Mouse (Mus musculus): Measurements from ENCODE around the gene Txnrd1. TPM values are rescaled to one million over a fixed set of nuclear protein-coding genes. Genes with fewer than 3 reads are reported as not detected.

Txnrd1 gene
- 68.5 to 96.1 TPM (median 73.4 TPM) in 3 replicates for total RNA-seq (2017)

DNA sequence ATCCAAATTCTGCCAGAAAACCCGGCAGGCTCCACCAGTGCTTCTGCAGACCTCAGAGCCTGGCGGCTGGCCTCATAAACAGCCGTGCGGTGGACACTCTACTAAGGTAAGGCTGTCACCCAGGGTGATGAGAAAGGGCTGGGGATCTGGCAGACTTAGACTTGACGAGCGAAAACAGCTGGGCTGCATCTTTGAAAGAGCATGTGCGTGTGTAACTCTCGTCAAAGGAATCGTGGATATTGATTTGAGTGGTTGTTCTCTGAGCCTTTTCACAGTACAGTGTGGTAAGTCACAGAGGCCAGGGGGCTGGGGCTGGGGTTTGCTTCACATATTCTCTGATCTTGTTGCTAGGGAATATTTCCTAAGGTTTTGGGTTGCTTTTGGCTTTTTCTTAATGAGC, at the start of gene Txnrd1:
Txnrd1 (plus strand) TSS at position 26 of the 400 bp plus-strand sequence.
- no peak for ATAC-seq (replicated peaks; ENCODE audit: insufficient number of reproducible peaks, low FRiP score, low TSS enrichment, poor library complexity, severe bottlenecking)

DNA sequence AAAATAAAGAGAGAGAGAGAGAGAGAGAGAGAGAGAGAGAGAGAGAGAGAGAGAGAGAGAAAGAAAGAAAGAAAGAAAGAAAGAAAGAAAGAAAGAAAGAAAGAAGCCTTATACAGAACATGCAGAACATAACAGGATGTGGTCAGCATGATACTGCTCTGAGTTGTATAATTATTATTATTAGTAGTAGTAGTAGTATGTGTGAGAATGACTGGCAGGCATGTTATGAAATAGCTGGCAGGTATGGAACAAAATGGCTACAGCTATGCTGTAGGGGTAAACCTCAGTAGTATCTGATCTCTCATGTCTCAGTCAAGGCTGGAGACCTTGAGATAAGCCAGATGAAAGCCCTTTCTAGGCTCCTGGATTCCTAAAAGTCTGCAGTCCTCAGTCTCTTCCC, 44.6 kb upstream of the Txnrd1 start:
- no peak for ATAC-seq (replicated peaks; ENCODE audit: insufficient number of reproducible peaks, low FRiP score, low TSS enrichment, poor library complexity, severe bottlenecking)

DNA sequence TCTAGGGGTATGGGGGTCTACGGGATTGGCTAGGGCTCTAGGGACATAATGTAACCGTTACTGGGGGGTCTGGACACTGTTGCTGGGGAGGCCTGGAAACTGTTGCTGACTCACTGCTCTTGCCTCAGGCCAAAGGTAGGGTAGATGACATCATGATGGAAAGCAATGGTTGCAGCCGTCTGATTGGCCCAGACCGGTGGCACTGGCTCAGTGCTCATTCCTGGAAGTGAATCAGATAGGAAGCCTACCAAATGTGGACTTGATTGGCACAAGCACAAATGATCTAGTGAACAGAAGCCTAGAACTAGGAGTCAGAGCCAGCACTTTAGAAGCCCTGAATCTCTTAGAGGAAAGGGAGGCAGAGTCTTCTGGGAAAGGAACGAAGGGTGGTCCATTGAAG, 43.2 kb upstream of the Txnrd1 start:
- ATAC-seq (replicated peaks; ENCODE audit: insufficient number of reproducible peaks, low FRiP score, low TSS enrichment, poor library complexity, severe bottlenecking) = no peak

DNA sequence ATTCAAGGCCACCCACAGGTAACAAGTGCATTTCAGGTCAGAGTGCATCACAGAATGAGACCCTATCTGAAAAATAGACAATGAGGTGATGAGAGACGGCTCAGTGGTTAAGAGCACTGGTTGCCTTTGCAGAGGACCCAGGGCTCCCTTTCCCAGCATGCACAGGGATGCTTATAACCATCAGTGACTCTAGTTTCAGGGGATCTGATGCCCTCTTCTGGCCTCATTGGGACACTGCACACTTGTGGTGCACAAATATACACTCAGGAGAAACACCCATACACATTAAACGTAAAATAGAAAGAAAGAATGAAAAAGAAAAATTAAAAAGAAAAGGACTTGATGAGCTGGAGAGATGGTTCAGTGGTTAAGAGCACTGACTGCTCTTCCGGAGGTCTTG, 42.0 kb upstream of the Txnrd1 start:
- ATAC-seq (replicated peaks; ENCODE audit: insufficient number of reproducible peaks, low FRiP score, low TSS enrichment, poor library complexity, severe bottlenecking) = no peak

DNA sequence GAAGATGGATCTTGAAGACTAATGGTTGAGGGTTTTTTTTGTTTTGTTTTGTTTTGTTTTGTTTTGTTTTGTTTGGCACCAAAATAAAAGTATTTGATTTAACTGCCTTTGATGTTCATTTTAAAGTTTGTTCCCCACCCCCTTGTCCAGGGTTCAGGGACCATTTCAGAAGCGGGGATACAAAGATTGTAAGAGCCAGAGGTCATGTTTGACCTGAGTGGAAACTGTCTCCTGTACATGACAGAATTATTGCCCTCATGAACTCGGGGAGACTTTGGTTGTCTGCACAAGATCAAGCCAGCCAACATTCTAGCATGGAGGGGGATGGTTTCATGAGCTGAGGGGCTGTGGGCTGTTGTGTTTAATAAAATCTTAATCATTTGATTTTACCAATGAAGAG, 41.4 kb upstream of the Txnrd1 start:
- ATAC-seq (replicated peaks; ENCODE audit: insufficient number of reproducible peaks, low FRiP score, low TSS enrichment, poor library complexity, severe bottlenecking) = no peak

DNA sequence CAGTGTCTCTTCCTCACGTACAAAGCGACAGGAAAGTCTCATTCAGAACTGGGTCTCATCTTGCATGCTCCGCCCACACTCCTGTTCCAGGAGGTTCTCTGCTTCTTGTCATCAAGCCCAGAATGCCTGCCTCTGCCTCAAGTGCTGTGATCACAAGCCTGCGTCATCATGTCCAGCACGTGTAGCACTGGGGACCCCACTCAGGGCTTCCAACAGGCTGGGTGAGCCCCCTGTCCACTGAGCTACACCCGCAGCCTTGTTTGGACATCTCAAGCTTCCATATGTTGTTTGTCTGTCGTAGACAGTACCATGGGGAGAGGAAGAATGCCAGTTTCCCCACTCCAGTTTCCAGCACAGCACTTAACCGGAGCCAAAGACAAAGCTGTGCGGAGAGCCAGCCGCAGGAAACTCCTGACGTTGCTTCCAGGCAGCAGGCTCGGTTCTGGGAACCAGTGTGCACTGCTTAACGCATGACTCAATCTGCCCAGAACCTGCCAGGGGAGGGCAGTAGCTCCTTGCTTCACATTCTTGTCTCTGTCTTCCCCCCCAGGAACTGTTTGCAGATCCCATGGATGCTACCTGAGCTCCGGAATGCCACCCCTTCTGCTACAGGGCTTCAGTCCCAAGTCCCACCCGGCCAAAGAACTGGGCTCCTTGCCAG, 38.5 kb upstream of the Txnrd1 start:
- ATAC-seq (replicated peaks; ENCODE audit: insufficient number of reproducible peaks, low FRiP score, low TSS enrichment, poor library complexity, severe bottlenecking) = no peak; the same call in 1 of the 2 replicates

DNA sequence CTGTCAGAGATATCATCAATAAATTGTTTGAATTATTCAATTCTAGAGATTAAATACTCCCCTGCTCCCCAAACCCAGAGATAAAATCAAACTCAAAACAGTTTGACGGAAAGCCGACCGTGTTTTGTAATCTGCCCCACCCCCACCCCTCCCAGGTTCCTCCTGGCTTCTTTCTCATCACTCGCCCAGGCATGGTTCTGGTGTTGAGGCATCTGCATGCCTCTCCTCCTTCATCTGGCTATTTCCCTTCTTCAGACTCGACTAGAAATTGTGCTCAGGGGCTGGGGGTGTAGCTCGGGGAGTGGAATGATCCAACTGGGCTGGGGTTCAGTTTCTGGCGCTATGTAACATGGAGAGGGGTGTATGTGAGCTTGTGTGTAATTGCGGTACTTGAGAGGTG, 38.0 kb upstream of the Txnrd1 start:
- ATAC-seq (replicated peaks; ENCODE audit: insufficient number of reproducible peaks, low FRiP score, low TSS enrichment, poor library complexity, severe bottlenecking) = no peak

DNA sequence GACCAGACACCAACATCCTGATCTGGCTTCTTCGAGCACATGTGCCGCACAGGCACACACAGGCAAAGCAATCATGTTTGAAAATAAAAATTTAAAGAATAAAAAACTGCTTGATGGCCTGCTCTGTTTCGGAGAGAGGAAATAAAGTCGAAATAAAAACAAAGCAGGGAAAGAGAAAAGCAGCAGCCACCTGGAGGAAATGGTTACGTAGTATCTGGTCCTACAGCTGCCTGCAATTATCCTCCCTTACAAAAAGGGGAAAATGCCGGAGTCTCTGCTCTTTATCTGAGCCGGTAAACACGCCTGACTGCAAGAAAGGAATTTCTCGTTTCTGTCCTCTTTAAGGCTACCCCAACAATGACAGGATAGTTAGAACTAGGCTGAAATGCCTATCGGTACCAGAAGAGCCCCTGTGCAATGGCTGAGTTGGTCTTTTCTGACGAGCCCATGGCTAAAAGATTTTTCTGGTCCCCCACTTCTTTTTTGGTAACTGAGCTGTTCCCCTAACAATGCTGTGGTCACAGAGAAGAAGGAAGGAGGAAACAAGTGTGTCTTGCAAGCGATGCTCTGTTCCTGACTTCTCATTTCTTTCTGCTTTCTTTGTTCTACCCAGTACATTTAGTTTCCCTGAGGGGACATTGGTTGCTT, 37.2 kb upstream of the Txnrd1 start:
- ATAC-seq (replicated peaks; ENCODE audit: insufficient number of reproducible peaks, low FRiP score, low TSS enrichment, poor library complexity, severe bottlenecking) = no peak

DNA sequence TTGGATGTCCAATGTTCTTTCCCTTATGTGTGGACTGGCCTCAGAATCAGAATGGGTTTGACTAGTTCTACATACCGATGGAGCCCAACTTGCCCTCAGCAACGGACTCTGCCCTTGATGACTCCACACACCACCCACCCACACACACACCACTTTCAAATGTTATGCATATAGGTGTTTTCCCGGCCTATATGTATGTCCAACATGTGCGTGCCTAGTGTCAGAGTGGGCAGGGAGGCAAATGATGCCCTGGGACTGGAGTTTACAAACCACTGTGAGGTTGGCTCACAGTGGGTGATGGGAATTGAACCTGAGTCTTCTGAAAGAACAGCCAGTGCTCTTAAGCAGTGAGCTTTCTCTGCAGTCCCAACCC, 36.6 kb upstream of the Txnrd1 start:
- ATAC-seq (replicated peaks; ENCODE audit: insufficient number of reproducible peaks, low FRiP score, low TSS enrichment, poor library complexity, severe bottlenecking) = no peak

DNA sequence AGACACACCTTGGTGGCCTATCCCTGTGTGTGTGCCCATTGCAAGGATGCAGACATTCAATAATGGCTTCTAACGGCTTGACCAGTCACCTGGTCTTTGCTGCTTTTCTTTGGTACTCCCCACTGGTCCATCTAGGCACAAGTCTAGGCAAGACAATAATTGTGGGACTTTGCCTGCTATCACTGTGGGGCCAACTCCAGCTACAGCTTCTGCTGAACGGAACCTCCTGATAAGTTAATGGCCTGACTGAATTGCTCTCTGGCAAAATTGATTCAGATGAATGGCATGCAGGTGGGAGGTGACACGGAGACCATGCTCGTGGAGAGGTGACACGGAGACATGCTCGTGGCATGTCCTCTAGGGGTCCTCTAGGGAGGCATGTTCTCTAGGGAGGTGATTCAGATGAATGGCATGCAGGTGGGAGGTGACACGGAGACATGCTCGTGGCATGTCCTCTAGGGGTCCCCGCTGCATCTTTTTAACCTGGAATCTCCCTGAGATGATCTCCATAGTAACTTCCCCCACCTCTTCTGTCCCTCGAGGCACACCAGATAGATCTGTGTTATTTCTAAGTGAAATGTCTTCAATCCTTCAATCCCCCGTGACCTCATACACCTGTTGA, 35.3 kb upstream of the Txnrd1 start:
- no peak for ATAC-seq (replicated peaks; ENCODE audit: insufficient number of reproducible peaks, low FRiP score, low TSS enrichment, poor library complexity, severe bottlenecking)

DNA sequence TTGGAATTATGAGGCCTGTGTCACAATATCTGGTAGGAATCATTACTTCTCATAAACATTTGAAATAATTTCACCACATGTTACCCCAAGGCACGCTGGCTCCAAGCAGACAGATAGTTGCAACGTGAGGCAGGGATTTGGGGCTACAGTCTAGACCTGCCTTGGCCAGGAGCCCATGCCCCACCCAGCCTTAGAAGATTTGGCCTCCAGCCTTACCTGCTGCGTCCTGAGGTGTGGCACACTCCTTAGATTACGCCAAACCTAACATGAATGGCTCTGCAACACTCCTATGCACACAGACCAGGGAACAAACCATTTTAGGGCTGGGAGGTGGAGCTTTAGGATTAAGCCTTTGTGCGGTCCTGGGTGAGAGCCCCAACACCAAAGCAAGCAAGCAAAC, 33.7 kb upstream of the Txnrd1 start:
- no peak for ATAC-seq (replicated peaks; ENCODE audit: insufficient number of reproducible peaks, low FRiP score, low TSS enrichment, poor library complexity, severe bottlenecking)

DNA sequence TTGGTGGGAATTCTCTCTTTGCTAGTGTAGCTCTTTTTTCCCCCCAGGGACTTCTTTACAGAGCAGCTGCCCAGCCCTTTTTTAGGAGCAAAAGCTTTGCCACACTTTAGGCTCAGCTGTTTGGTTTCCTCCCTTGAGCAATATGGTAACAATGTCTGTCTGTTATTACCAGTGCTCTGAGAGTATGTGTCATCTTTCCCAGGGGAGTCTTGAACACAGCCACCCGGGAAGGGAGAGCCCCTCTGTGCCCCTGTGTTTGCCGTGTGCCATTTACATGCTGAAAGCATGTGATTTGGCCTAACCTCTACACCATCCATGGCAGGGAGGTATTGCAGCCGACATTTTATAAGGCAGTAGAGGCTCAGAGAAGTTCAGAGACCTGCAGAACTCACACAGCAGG, 29.4 kb upstream of the Txnrd1 start:
- ATAC-seq (replicated peaks; ENCODE audit: insufficient number of reproducible peaks, low FRiP score, low TSS enrichment, poor library complexity, severe bottlenecking) = no peak

DNA sequence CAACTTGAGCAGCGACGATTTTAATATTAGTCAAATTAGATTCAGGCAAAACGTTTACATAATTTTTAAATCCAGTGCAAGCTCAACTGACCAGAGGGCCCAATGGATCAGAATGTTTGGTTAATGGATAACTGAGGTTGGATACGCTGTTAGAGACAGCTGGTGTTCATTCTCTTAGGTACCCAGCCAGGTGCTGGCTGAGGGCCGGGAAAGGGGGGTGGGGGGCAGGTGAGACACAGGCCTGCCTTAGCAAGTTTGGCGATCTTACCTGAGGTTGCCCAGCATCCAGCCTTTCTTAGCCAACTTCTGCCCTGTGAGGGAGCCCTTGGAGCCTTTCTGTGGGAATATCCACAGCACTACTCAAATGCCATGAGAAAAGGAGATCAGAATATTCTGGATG, 28.6 kb upstream of the Txnrd1 start:
- ATAC-seq (replicated peaks; ENCODE audit: insufficient number of reproducible peaks, low FRiP score, low TSS enrichment, poor library complexity, severe bottlenecking) = no peak

DNA sequence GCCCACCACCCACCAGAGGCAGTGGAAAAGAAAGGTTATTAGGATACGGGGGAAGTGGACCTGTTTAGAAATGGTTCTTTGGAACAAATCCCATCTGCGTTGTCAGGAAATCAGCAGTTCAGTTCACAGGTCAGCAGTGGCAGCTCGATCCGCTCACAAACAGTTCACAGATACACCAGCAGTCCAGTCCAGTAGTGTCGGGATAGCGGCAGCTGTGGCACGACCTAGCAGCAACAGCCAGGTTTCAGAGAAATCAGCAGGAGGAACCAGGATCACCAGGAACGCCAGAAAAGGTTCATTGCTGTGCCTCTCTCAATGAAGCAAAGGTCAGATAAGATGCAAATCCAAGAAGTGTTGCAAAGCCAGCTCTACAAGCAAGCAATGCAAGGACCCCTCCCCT, 27.3 kb upstream of the Txnrd1 start:
- ATAC-seq (replicated peaks; ENCODE audit: insufficient number of reproducible peaks, low FRiP score, low TSS enrichment, poor library complexity, severe bottlenecking) = no peak

DNA sequence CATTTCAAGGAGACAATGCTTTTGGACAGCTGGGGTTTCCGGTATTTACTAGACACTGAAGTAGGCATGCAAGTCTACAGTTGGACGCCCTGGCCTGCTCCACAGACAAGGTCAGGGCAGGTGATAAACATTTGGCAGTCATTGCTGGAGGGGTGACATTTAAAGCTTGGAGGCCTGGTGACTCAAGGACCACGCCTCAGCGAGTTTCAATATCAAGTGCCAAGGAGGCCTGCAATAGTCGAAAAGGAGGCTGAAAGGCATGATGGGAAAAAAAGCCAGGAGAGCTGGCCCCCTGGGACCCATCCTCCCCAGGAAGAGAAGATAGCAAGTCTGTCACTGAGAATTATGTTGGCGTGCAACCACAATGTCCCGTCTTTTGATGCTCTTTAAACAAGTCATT, 26.5 kb upstream of the Txnrd1 start:
- ATAC-seq (replicated peaks; ENCODE audit: insufficient number of reproducible peaks, low FRiP score, low TSS enrichment, poor library complexity, severe bottlenecking) = no peak

DNA sequence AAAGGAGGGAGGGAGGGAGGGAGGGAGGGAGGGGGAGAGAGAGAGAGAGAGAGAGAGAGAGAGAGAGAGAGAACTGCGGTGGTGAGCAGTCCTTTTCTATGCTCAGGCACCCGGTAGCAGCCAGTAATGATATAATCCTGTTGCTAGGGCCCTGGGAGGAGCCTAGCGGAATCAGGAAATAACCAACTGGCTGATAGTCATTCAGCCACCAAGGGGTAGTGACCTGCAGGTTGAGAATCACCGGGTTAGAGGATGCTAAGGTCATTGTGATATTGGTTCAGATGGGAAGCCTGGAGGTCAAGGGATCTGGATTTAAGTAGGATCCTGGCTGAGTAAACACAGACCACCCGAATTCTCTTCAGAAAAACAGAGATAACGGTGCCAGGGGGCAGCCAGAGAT, 25.6 kb upstream of the Txnrd1 start:
- ATAC-seq (replicated peaks; ENCODE audit: insufficient number of reproducible peaks, low FRiP score, low TSS enrichment, poor library complexity, severe bottlenecking) = no peak

DNA sequence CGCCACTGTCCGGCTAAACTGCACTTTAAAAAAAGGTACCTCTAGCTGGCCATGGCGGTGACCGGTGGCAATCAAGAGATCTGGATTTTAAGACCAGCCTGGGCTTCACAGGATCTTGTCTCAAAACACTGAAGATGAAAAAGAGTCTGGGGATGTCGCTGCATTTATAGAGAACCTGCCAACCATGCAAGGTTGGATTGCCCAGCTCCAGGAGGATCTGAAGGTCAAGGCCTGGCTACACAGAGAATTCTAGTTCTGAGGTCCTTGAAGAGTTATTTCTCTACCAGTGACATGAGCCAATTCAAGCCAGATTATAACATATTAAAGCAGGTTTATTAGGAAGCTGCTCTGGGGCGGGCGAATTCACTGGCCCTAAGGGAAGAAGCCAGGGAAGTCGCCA, 24.9 kb upstream of the Txnrd1 start:
- no peak for ATAC-seq (replicated peaks; ENCODE audit: insufficient number of reproducible peaks, low FRiP score, low TSS enrichment, poor library complexity, severe bottlenecking)

DNA sequence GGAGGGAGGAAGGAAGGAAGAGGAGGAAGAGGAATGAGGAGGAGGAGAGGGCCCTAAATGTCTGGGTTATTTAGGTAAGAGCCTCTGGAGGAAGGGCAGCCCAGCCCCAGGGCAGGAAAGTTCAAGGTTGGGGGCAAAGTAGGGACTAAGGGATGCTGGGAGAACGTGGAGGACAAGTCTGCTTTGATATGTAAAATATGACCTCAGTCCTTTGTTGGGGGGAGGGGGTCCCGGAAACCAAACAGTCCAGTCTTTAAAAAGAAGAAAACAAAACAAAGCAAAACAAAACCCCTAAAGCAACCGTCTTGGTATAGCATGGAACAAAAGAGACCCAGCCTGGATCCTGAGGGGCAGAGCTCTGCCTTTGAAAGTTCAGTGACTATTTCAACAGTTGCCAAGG, 24.4 kb upstream of the Txnrd1 start:
- no peak for ATAC-seq (replicated peaks; ENCODE audit: insufficient number of reproducible peaks, low FRiP score, low TSS enrichment, poor library complexity, severe bottlenecking)

DNA sequence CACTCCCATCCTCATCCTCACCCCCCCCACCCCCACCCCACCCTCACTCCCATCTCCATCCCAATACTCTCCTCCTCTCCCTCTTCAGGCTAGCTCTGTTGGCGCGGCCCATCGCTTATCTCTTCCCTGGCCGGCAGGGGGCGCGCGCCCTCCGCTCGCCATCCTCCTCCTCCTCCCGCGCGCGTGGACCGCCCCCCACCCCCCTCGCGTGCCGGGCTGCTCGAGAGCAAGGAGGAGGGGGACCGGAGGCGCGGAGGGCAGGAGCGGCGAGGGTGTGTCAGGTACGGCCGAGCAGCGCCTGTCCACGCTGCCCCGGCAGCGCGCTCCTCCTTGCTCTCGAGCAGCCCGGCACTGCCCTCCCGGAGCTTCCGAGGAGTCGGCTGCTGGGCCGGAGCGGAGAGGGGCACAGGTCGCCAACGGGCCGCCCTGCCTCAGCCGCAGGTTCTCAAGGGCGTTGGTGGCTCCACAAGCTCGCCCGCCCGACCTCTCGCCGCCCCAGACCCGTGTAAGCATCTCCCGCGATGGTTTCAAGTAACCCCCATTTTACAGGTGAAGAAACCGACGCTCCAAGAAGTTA, 21.8 kb upstream of the Txnrd1 start:
- peak; percentile 76 for ATAC-seq (replicated peaks; ENCODE audit: insufficient number of reproducible peaks, low FRiP score, low TSS enrichment, poor library complexity, severe bottlenecking)
